Mouse (Mus musculus) limb, embryonic 14.5 days (tissue): ENCODE results near the gene Fuca1. TPM values are rescaled to one million over a fixed set of nuclear protein-coding genes. Genes with fewer than 3 reads are reported as not detected.

Experiments used
- ATAC-seq: fragments of 200-750 bp; cut with Nextera tagmentation; 2 replicates; pipeline ENCODE4 v1.8.0; 2017; ENCODE audit warnings: low read depth, moderate number of reproducible peaks, moderate TSS enrichment; ENCODE audit not compliant: low FRiP score
- DNase-seq: peaks from one replicate; pipeline ENCODE4 v3.0.0-alpha.2; 2015; ENCODE audit warnings: low spot score
- H3K27ac ChIP-seq: fragments of 300-500 bp; sonication (generic); replicated peaks from 2 replicates; pipeline ENCODE4 v1.5.1; 2014; ENCODE audit warnings: low read depth, mild to moderate bottlenecking, low read length, moderate library complexity, mixed read lengths
- H3K27me3 ChIP-seq: fragments of 300-500 bp; sonication (generic); 2 replicates; pipeline ENCODE4 v1.6.1; 2014; ENCODE audit warnings: low read length, mixed read lengths; ENCODE audit not compliant: control insufficient read depth, insufficient read depth
- H3K36me3 ChIP-seq: fragments of 300-500 bp; sonication (generic); 2 replicates; pipeline ENCODE4 v1.6.1; 2014; ENCODE audit warnings: mild to moderate bottlenecking, low read length, moderate library complexity, mixed read lengths; ENCODE audit not compliant: control insufficient read depth, insufficient read depth
- H3K4me1 ChIP-seq: fragments of 300-500 bp; sonication (generic); 2 replicates; pipeline ENCODE4 v1.6.1; 2014; ENCODE audit warnings: antibody characterized with exemption, low read length, mixed read lengths; ENCODE audit not compliant: control insufficient read depth, insufficient read depth
- H3K4me2 ChIP-seq: fragments of 300-500 bp; sonication (generic); replicated peaks from 2 replicates; pipeline ENCODE4 v1.6.1; 2014; ENCODE audit warnings: low read depth, mild to moderate bottlenecking, low read length, moderate library complexity; ENCODE audit not compliant: severe bottlenecking
- H3K4me3 ChIP-seq: fragments of 300-500 bp; sonication (generic); replicated peaks from 2 replicates; pipeline ENCODE4 v1.5.1; 2014; ENCODE audit warnings: low read length
- H3K9ac ChIP-seq: fragments of 300-500 bp; sonication (generic); 2 replicates; pipeline ENCODE4 v1.6.1; 2014; ENCODE audit warnings: mild to moderate bottlenecking, low read depth, low read length, moderate library complexity; ENCODE audit not compliant: severe bottlenecking
- H3K9me3 ChIP-seq: fragments of 300-500 bp; sonication (generic); 2 replicates; pipeline ENCODE4 v1.6.1; 2016; ENCODE audit warnings: low read length; ENCODE audit not compliant: control insufficient read depth
- POLR2A ChIP-seq: fragments of 200-500 bp; IDR thresholded peaks from 2 replicates; pipeline ENCODE4 v1.8.0; 2012; ENCODE audit warnings: inconsistent platforms, mild to moderate bottlenecking, moderate library complexity, borderline replicate concordance; ENCODE audit not compliant: insufficient read depth, insufficient read length; ENCODE audit errors: extremely low read depth
- WGBS: fragments of 180-500 bp; shearing (Covaris S2); extraction: QIAGEN DNeasy Blood & Tissue Kit; methylation state at CpG from one replicate; pipeline ENCODE4 v1.1.7; 2014; 5-methylcytosine and 5-hydroxymethylcytosine counted together
- polyA plus RNA-seq, 2 experiments: library from polyadenylated mRNA; depleted of rRNA in 1 of 2; stranded (reverse) in 1 of 2; unstranded in 1 of 2; fragments of >200 nt; fragmentation: Nextera tagmentation in 1 of 2; extraction: Ambion mirVana in 1 of 2; gene quantifications; 2 replicates each; pipeline versions ENCODE4 v1.2.1 to v1.2.3; 2012 to 2014

The Fuca1 gene
- polyA plus RNA-seq, 2 experiments, result 50.1 to 80.8 TPM

DNA sequence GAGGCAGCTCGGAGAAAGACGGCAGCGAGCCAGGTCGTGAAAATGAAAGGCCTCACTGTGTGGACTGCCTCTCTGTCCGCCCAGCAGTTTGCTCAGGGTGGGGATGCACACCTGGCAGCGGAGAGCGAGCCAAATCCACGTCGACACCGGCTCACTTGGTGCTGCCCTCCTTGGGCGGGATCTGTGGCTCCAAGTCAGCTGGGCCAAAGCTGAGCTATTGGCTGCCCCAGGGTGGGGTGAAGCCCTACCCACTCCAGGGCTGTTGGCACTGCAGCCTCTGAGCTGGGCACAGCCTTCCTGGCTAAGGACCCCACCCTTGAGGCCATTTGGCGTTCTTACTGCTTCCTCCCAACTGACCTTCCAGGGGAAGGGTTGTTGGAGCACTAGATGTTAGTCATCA, 43.9 kb downstream of the Fuca1 start:
- peak overlapping the region; percentile 72 for H3K4me3 ChIP-seq
- H3K27ac ChIP-seq, result peak overlapping the region; percentile 70
- TF ChIP-seq POLR2A, result no peak
- WGBS, result 0% methylated on average over 12 of the region's 12 CpGs
- H3K4me2 ChIP-seq, result peak overlapping the region; percentile 86
- peak; percentile 63 for DNase-seq
- peaks cover 6% of the 10 kb centered on the region for H3K4me1 ChIP-seq
- H3K27me3 ChIP-seq, result no peaks in the 10 kb centered on the region
- peaks cover 65% of the 10 kb centered on the region for H3K36me3 ChIP-seq
- H3K9ac ChIP-seq, result peak overlapping the region; percentile 63
- peak; percentile 25; the same call in 1 of the 2 replicates for ATAC-seq
- no peaks in the 10 kb centered on the region for H3K9me3 ChIP-seq

- no peak for TF ChIP-seq POLR2A
- peaks cover 67% of the 10 kb centered on the region for H3K36me3 ChIP-seq
- H3K4me3 ChIP-seq, result peak overlapping the region; percentile 72
- H3K4me2 ChIP-seq, result peak overlapping the region; percentile 86; the same call in 1 of the 2 replicates
- H3K9ac ChIP-seq, result no peak overlapping the region
- no peaks in the 10 kb centered on the region for H3K27me3 ChIP-seq
- DNase-seq (no peak), ATAC-seq (no peak)
- WGBS, result 75% methylated on average over 9 of the region's 9 CpGs
- H3K4me1 ChIP-seq, result peaks cover 6% of the 10 kb centered on the region
- no peaks in the 10 kb centered on the region for H3K9me3 ChIP-seq
- H3K27ac ChIP-seq, result no peak overlapping the region
Measured at GRCm38 (mm10) chr4:135965113-135965512, 44.6 kb downstream of the Fuca1 start.

- no peak for TF ChIP-seq POLR2A
- no peaks in the 10 kb centered on the region for H3K27me3 ChIP-seq
- no peak overlapping the region for H3K9ac ChIP-seq
- H3K4me1 ChIP-seq, result peaks cover 7% of the 10 kb centered on the region
- WGBS, result 94% methylated on average over 16 of the region's 16 CpGs
- DNase-seq (no peak), ATAC-seq (no peak)
- H3K36me3 ChIP-seq, result peaks cover 63% of the 10 kb centered on the region
- H3K4me2 ChIP-seq, result no peak overlapping the region
- no peak overlapping the region for H3K27ac ChIP-seq
- no peaks in the 10 kb centered on the region for H3K9me3 ChIP-seq
- no peak overlapping the region for H3K4me3 ChIP-seq
Measured at GRCm38 (mm10) chr4:135966283-135966682, 45.7 kb downstream of the Fuca1 start.

- WGBS, result 85% methylated on average over 18 of the region's 18 CpGs
- no peak for DNase-seq
Measured at GRCm38 (mm10) chr4:135967086-135967760, 46.7 kb downstream of the Fuca1 start.

GRCm38 (mm10) chr4:135968271-135968869, 47.8 kb downstream of the Fuca1 start:
- H3K9ac ChIP-seq, result no peak overlapping the region
- H3K36me3 ChIP-seq, result peaks cover 51% of the 10 kb centered on the region
- H3K27me3 ChIP-seq, result no peaks in the 10 kb centered on the region
- ATAC-seq (no peak), DNase-seq (no peak)
- 75% methylated on average over 7 of the region's 19 CpGs for WGBS
- H3K4me1 ChIP-seq, result peaks cover 13% of the 10 kb centered on the region
- H3K4me3 ChIP-seq, result no peak overlapping the region
- no peak overlapping the region for H3K27ac ChIP-seq
- no peak overlapping the region for H3K4me2 ChIP-seq
- H3K9me3 ChIP-seq, result no peaks in the 10 kb centered on the region
- TF ChIP-seq POLR2A, result no peak

More at GRCm38 (mm10) chr4:135967086-135967760, 46.7 kb downstream of the Fuca1 start:
- H3K4me2 ChIP-seq, result no peak overlapping the region
- H3K4me1 ChIP-seq, result peaks cover 13% of the 10 kb centered on the region
- H3K27ac ChIP-seq, result no peak overlapping the region
- H3K27me3 ChIP-seq, result no peaks in the 10 kb centered on the region
- H3K4me3 ChIP-seq, result no peak overlapping the region
- no peak for ATAC-seq
- H3K36me3 ChIP-seq, result peaks cover 54% of the 10 kb centered on the region
- no peak overlapping the region for H3K9ac ChIP-seq
- no peak for TF ChIP-seq POLR2A
- no peaks in the 10 kb centered on the region for H3K9me3 ChIP-seq
